Mouse (Mus musculus) hindbrain, embryonic 14.5 days (tissue): ENCODE measurements around the gene Pald1. TPM values are rescaled to one million over a fixed set of nuclear protein-coding genes. Genes with fewer than 3 reads are reported as not detected.
A peak's percentile ranks its signal among the peaks of the same experiment; 100 is the strongest.

Experiments used
- ATAC-seq: fragments of 200-750 bp; cut with Nextera tagmentation; 2 replicates; pipeline ENCODE4 v1.8.0; 2017; ENCODE audit warnings: moderate number of reproducible peaks, mild to moderate bottlenecking, moderate TSS enrichment, moderate library complexity; ENCODE audit not compliant: low FRiP score
- DNase-seq: peaks from one replicate; pipeline ENCODE4 v3.0.0-alpha.2; 2015; ENCODE audit warnings: low spot score
- H3K27ac ChIP-seq: fragments of 300-500 bp; sonication (generic); 2 replicates; pipeline ENCODE4 v1.5.1; 2014; ENCODE audit warnings: mild to moderate bottlenecking, moderate library complexity
- H3K27me3 ChIP-seq: fragments of 300-500 bp; sonication (generic); 2 replicates; pipeline ENCODE4 v1.6.1; 2014; ENCODE audit warnings: mild to moderate bottlenecking, low read length, mixed read lengths; ENCODE audit not compliant: control insufficient read depth, insufficient read depth
- H3K36me3 ChIP-seq: fragments of 300-500 bp; sonication (generic); replicated peaks from 2 replicates; pipeline ENCODE4 v1.6.1; 2014; ENCODE audit not compliant: control insufficient read depth, insufficient read depth
- H3K4me1 ChIP-seq: fragments of 300-500 bp; sonication (generic); replicated peaks from 2 replicates; pipeline ENCODE4 v1.6.1; 2014; ENCODE audit warnings: antibody characterized with exemption, low read length, mixed read lengths; ENCODE audit not compliant: control insufficient read depth, insufficient read depth
- H3K4me2 ChIP-seq: fragments of 300-500 bp; sonication (generic); replicated peaks from 2 replicates; pipeline ENCODE4 v1.6.1; 2014; ENCODE audit warnings: mild to moderate bottlenecking, moderate library complexity
- H3K4me3 ChIP-seq: fragments of 300-500 bp; sonication (generic); replicated peaks from 2 replicates; pipeline ENCODE4 v1.5.1; 2014; ENCODE audit warnings: mild to moderate bottlenecking, low read length
- H3K9ac ChIP-seq: fragments of 300-500 bp; sonication (generic); 2 replicates; pipeline ENCODE4 v1.6.1; 2014
- H3K9me3 ChIP-seq: fragments of 300-500 bp; sonication (generic); 2 replicates; pipeline ENCODE4 v1.6.1; 2016; ENCODE audit warnings: low read length; ENCODE audit not compliant: control insufficient read depth
- WGBS: fragments of 180-500 bp; shearing (Covaris S2); extraction: QIAGEN DNeasy Blood & Tissue Kit; methylation state at CpG from one replicate; pipeline ENCODE4 v1.1.7; 2014; 5-methylcytosine and 5-hydroxymethylcytosine counted together
- polyA plus RNA-seq: library from polyadenylated mRNA; unstranded; fragments of >200 nt; fragmentation: Nextera tagmentation; extraction: Ambion mirVana; gene quantifications from 2 replicates; pipeline ENCODE4 v1.2.1, GENCODE M21; 2014

Gene Pald1
- polyA plus RNA-seq, 1 experiment from 2014 or later: 26.7 TPM

- ATAC-seq (no peak), DNase-seq (no peak)
- Histone ChIP-seq H3K9me3 (no peaks in the 10 kb centered on the region), H3K27ac (0 out of 2 replicates have a peak overlapping the region, but pooled peaks have one; percentile 9), H3K27me3 (no peaks in the 10 kb centered on the region), H3K4me2 (peak overlapping the region; percentile 76), H3K4me1 (peaks cover 37% of the 10 kb centered on the region), H3K4me3 (peak overlapping the region; percentile 60; the same call in 1 of the 2 replicates), H3K9ac (peak overlapping the region; percentile 24), H3K36me3 (no peaks in the 10 kb centered on the region)
- 3% methylated on average over 9 of the region's 9 CpGs for WGBS
These were observed 3.1 kb downstream of the Pald1 start for GRCm38 (mm10) chr10:61380186-61380585.

- Histone ChIP-seq H3K9me3 (no peaks in the 10 kb centered on the region), H3K4me3 (0 out of 2 replicates have a peak overlapping the region, but pooled peaks have one; percentile 60), H3K9ac (0 out of 2 replicates have a peak overlapping the region, but pooled peaks have one; percentile 24), H3K27ac (0 out of 2 replicates have a peak overlapping the region, but pooled peaks have one; percentile 4), H3K27me3 (no peaks in the 10 kb centered on the region), H3K4me2 (peak overlapping the region; percentile 76), H3K36me3 (no peaks in the 10 kb centered on the region), H3K4me1 (peaks cover 37% of the 10 kb centered on the region)
- DNase-seq: no peak
- ATAC-seq: no peak
- WGBS: 86% methylated on average over 13 of the region's 13 CpGs
These were observed 3.8 kb downstream of the Pald1 start for GRCm38 (mm10) chr10:61379340-61380040.

- Histone ChIP-seq H3K4me1 (peaks cover 31% of the 10 kb centered on the region), H3K9ac (no peak overlapping the region), H3K27me3 (no peaks in the 10 kb centered on the region), H3K36me3 (no peaks in the 10 kb centered on the region), H3K4me3 (no peak overlapping the region), H3K4me2 (no peak overlapping the region), H3K27ac (no peak overlapping the region), H3K9me3 (no peaks in the 10 kb centered on the region)
- no peak for DNase-seq
- 88% methylated on average over 5 of the region's 5 CpGs for WGBS
- no peak for ATAC-seq
These were observed 4.6 kb downstream of the Pald1 start for GRCm38 (mm10) chr10:61378698-61379097.

GRCm38 (mm10) chr10:61378050-61378449 lies 5.3 kb downstream of the Pald1 start:
- Histone ChIP-seq H3K4me2 (no peak overlapping the region), H3K9ac (no peak overlapping the region), H3K9me3 (no peaks in the 10 kb centered on the region), H3K36me3 (no peaks in the 10 kb centered on the region), H3K27me3 (no peaks in the 10 kb centered on the region), H3K27ac (no peak overlapping the region), H3K4me1 (peaks cover 29% of the 10 kb centered on the region), H3K4me3 (no peak overlapping the region)
- ATAC-seq (no peak), DNase-seq (no peak)
- 90% methylated on average over 5 of the region's 5 CpGs for WGBS

GRCm38 (mm10) chr10:61374771-61375481 lies 8.4 kb downstream of the Pald1 start:
- no peak overlapping the region for H3K4me3 ChIP-seq
- ATAC-seq (no peak), DNase-seq (no peak)
- 68% methylated on average over 6 of the region's 6 CpGs for WGBS
- no peak overlapping the region for H3K4me2 ChIP-seq
- H3K9me3 ChIP-seq: no peaks in the 10 kb centered on the region
- no peak overlapping the region for H3K9ac ChIP-seq
- H3K27me3 ChIP-seq: no peaks in the 10 kb centered on the region
- H3K27ac ChIP-seq: no peak overlapping the region
- no peaks in the 10 kb centered on the region for H3K36me3 ChIP-seq
- H3K4me1 ChIP-seq: peaks cover 14% of the 10 kb centered on the region; the same call in 1 of the 2 replicates

GRCm38 (mm10) chr10:61374076-61374475 lies 9.3 kb downstream of the Pald1 start:
- no peaks in the 10 kb centered on the region for H3K9me3 ChIP-seq
- H3K27me3 ChIP-seq: no peaks in the 10 kb centered on the region
- H3K9ac ChIP-seq: no peak overlapping the region
- H3K36me3 ChIP-seq: no peaks in the 10 kb centered on the region
- H3K4me3 ChIP-seq: no peak overlapping the region
- H3K27ac ChIP-seq: no peak overlapping the region
- ATAC-seq (no peak), DNase-seq (no peak)
- no peak overlapping the region for H3K4me2 ChIP-seq
- WGBS: 57% methylated on average over 4 of the region's 4 CpGs
- H3K4me1 ChIP-seq: peaks cover 6% of the 10 kb centered on the region; the same call in 1 of the 2 replicates

GRCm38 (mm10) chr10:61372585-61372923 lies 10.8 kb downstream of the Pald1 start:
- ATAC-seq (0 out of 2 replicates have a peak, but pooled peaks have one; percentile 34), DNase-seq (no peak)

GRCm38 (mm10) chr10:61371884-61372584 lies 11.3 kb downstream of the Pald1 start:
- WGBS: 86% methylated on average over 9 of the region's 9 CpGs
- no peak for ATAC-seq
- H3K4me1 ChIP-seq: no peaks in the 10 kb centered on the region; the same call in 1 of the 2 replicates

More at GRCm38 (mm10) chr10:61372585-61372923, 10.8 kb downstream of the Pald1 start:
- Histone ChIP-seq H3K4me3 (no peak overlapping the region), H3K9ac (no peak overlapping the region), H3K27ac (no peak overlapping the region), H3K4me2 (no peak overlapping the region), H3K36me3 (no peaks in the 10 kb centered on the region), H3K27me3 (no peaks in the 10 kb centered on the region), H3K4me1 (no peaks in the 10 kb centered on the region; the same call in 1 of the 2 replicates), H3K9me3 (no peaks in the 10 kb centered on the region)
- 59% methylated on average over 4 of the region's 4 CpGs for WGBS

More at GRCm38 (mm10) chr10:61371884-61372584, 11.3 kb downstream of the Pald1 start:
- Histone ChIP-seq H3K36me3 (no peaks in the 10 kb centered on the region), H3K9me3 (no peaks in the 10 kb centered on the region), H3K4me3 (no peak overlapping the region), H3K9ac (no peak overlapping the region), H3K27me3 (no peaks in the 10 kb centered on the region), H3K4me2 (no peak overlapping the region), H3K27ac (0 out of 2 replicates have a peak overlapping the region, but pooled peaks have one; percentile 12)
- DNase-seq: no peak
